Mouse (Mus musculus) kidney, embryonic 14.5 days (tissue): ENCODE measurements at regions not wholly inside any gene's neighbourhood (a gene's known extent, or its start where the extent isn't known, plus 50 kb on each side); places are given as distances from the start of the nearest gene placed in this dataset.

ENCODE experiments used
- ATAC-seq: fragments of 200-750 bp; cut with Nextera tagmentation; 2 replicates; pipeline ENCODE4 v1.8.0; 2017; ENCODE audit warnings: moderate number of reproducible peaks, mild to moderate bottlenecking, moderate TSS enrichment, moderate library complexity; ENCODE audit not compliant: low FRiP score, low TSS enrichment
- H3K27ac ChIP-seq: fragments of 300-500 bp; sonication (generic); 2 replicates; pipeline ENCODE4 v1.5.1; 2014; ENCODE audit warnings: low read depth, mild to moderate bottlenecking, low read length, moderate library complexity, mixed read lengths
- H3K27me3 ChIP-seq: fragments of 300-500 bp; sonication (generic); 2 replicates; pipeline ENCODE4 v1.6.1; 2014; ENCODE audit warnings: mild to moderate bottlenecking, low read length; ENCODE audit not compliant: control insufficient read depth, insufficient read depth
- H3K36me3 ChIP-seq: fragments of 300-500 bp; sonication (generic); 2 replicates; pipeline ENCODE4 v1.6.1; 2014; ENCODE audit warnings: low read length, mixed read lengths; ENCODE audit not compliant: control insufficient read depth, insufficient read depth
- H3K4me1 ChIP-seq: fragments of 300-500 bp; sonication (generic); 2 replicates; pipeline ENCODE4 v1.6.1; 2014; ENCODE audit warnings: low read length, mixed read lengths; ENCODE audit not compliant: control insufficient read depth, insufficient read depth
- H3K4me2 ChIP-seq: fragments of 300-500 bp; sonication (generic); replicated peaks from 2 replicates; pipeline ENCODE4 v1.6.1; 2014; ENCODE audit warnings: low read depth, mild to moderate bottlenecking, low read length
- H3K4me3 ChIP-seq: fragments of 300-500 bp; sonication (generic); 2 replicates; pipeline ENCODE4 v1.5.1; 2014; ENCODE audit warnings: mild to moderate bottlenecking, low read length
- H3K9ac ChIP-seq: fragments of 300-500 bp; sonication (generic); 2 replicates; pipeline ENCODE4 v1.6.1; 2014; ENCODE audit warnings: low read depth, mild to moderate bottlenecking, low read length, moderate library complexity
- H3K9me3 ChIP-seq: fragments of 300-500 bp; sonication (generic); 2 replicates; pipeline ENCODE4 v1.6.1; 2016; ENCODE audit warnings: low read length; ENCODE audit not compliant: control insufficient read depth
- WGBS: fragments of 180-500 bp; shearing (Covaris S2); extraction: QIAGEN DNeasy Blood & Tissue Kit; methylation state at CpG from one replicate; pipeline ENCODE4 v1.1.7; 2014; 5-methylcytosine and 5-hydroxymethylcytosine counted together

- ATAC-seq: no peak
- no peaks in the 10 kb centered on the region for H3K27me3 ChIP-seq
- no peak overlapping the region for H3K27ac ChIP-seq
- H3K4me2 ChIP-seq: no peak overlapping the region
- no peaks in the 10 kb centered on the region for H3K36me3 ChIP-seq
- H3K4me3 ChIP-seq: no peak overlapping the region
- no peak overlapping the region for H3K9ac ChIP-seq
- 41% methylated on average over 2 of the region's 2 CpGs for WGBS
- H3K9me3 ChIP-seq: no peaks in the 10 kb centered on the region
- H3K4me1 ChIP-seq: no peaks in the 10 kb centered on the region
Observed at GRCm38 (mm10) chr12:15741219-15741618, 75.5 kb downstream of the Trib2 start.

- H3K27ac ChIP-seq: no peak overlapping the region
- H3K4me3 ChIP-seq: no peak overlapping the region
- no peak overlapping the region for H3K4me2 ChIP-seq
- no peaks in the 10 kb centered on the region for H3K4me1 ChIP-seq
- H3K36me3 ChIP-seq: no peaks in the 10 kb centered on the region
- no peaks in the 10 kb centered on the region for H3K27me3 ChIP-seq
- no peaks in the 10 kb centered on the region for H3K9me3 ChIP-seq
- no peak for ATAC-seq
- WGBS: 62% methylated on average over 4 of the region's 4 CpGs
- no peak overlapping the region for H3K9ac ChIP-seq
Observed at GRCm38 (mm10) chr12:15738989-15739388, 77.7 kb downstream of the Trib2 start.

GRCm38 (mm10) chr12:15731261-15731660, 85.5 kb downstream of the Trib2 start:
- no peak overlapping the region for H3K4me2 ChIP-seq
- no peak overlapping the region for H3K4me3 ChIP-seq
- H3K36me3 ChIP-seq: no peaks in the 10 kb centered on the region
- H3K27me3 ChIP-seq: no peaks in the 10 kb centered on the region
- no peak overlapping the region for H3K27ac ChIP-seq
- WGBS: 56% methylated on average over 3 of the region's 3 CpGs
- H3K4me1 ChIP-seq: no peaks in the 10 kb centered on the region
- no peaks in the 10 kb centered on the region for H3K9me3 ChIP-seq
- no peak; the same call in 1 of the 2 replicates for ATAC-seq
- no peak overlapping the region for H3K9ac ChIP-seq

GRCm38 (mm10) chr12:15729696-15730095, 87.0 kb downstream of the Trib2 start:
- H3K9ac ChIP-seq: no peak overlapping the region
- no peaks in the 10 kb centered on the region for H3K9me3 ChIP-seq
- H3K27ac ChIP-seq: no peak overlapping the region
- H3K4me2 ChIP-seq: no peak overlapping the region
- H3K36me3 ChIP-seq: no peaks in the 10 kb centered on the region
- no peak for ATAC-seq
- no peaks in the 10 kb centered on the region for H3K27me3 ChIP-seq
- H3K4me1 ChIP-seq: no peaks in the 10 kb centered on the region
- 69% methylated on average over 3 of the region's 3 CpGs for WGBS
- no peak overlapping the region for H3K4me3 ChIP-seq

GRCm38 (mm10) chr12:15723529-15723928, 93.2 kb downstream of the Trib2 start:
- no peak overlapping the region for H3K4me2 ChIP-seq
- no peak overlapping the region for H3K27ac ChIP-seq
- no peaks in the 10 kb centered on the region for H3K36me3 ChIP-seq
- 78% methylated on average over 6 of the region's 6 CpGs for WGBS
- 0 out of 2 replicates have a peak, but pooled peaks cover 2% of the 10 kb centered on the region for H3K4me1 ChIP-seq
- H3K4me3 ChIP-seq: no peak overlapping the region
- no peaks in the 10 kb centered on the region for H3K9me3 ChIP-seq
- H3K9ac ChIP-seq: no peak overlapping the region
- no peaks in the 10 kb centered on the region for H3K27me3 ChIP-seq
- ATAC-seq: no peak

- H3K9ac ChIP-seq: no peak overlapping the region
- peaks cover 4% of the 10 kb centered on the region; the same call in 1 of the 2 replicates for H3K4me1 ChIP-seq
- no peaks in the 10 kb centered on the region for H3K27me3 ChIP-seq
- H3K36me3 ChIP-seq: no peaks in the 10 kb centered on the region
- ATAC-seq: no peak
- 83% methylated on average over 2 of the region's 2 CpGs for WGBS
- H3K4me2 ChIP-seq: no peak overlapping the region
- H3K9me3 ChIP-seq: no peaks in the 10 kb centered on the region
- H3K27ac ChIP-seq: no peak overlapping the region
- no peak overlapping the region for H3K4me3 ChIP-seq
Observed at GRCm38 (mm10) chr12:15722161-15722560, 94.6 kb downstream of the Trib2 start.

- Histone ChIP-seq H3K36me3 (no peaks in the 10 kb centered on the region), H3K27me3 (no peaks in the 10 kb centered on the region), H3K4me2 (no peak overlapping the region), H3K4me3 (no peak overlapping the region), H3K9ac (no peak overlapping the region), H3K9me3 (no peaks in the 10 kb centered on the region), H3K4me1 (peaks cover 4% of the 10 kb centered on the region; the same call in 1 of the 2 replicates), H3K27ac (no peak overlapping the region)
- ATAC-seq: no peak
- WGBS: 63% methylated on average over 6 of the region's 6 CpGs
Observed at GRCm38 (mm10) chr12:15720171-15720570, 96.6 kb downstream of the Trib2 start.

GRCm38 (mm10) chr12:15718827-15719226, 97.9 kb downstream of the Trib2 start:
- 57% methylated on average over 1 of the region's 1 CpGs for WGBS
- peak overlapping the region; percentile 70; the same call in 1 of the 2 replicates for H3K27ac ChIP-seq
- no peak overlapping the region for H3K9ac ChIP-seq

GRCm38 (mm10) chr12:15717989-15718388, 98.7 kb downstream of the Trib2 start:
- Histone ChIP-seq H3K4me3 (no peak overlapping the region), H3K27ac (peak overlapping the region; percentile 70)
- peak; percentile 62 for ATAC-seq

More at GRCm38 (mm10) chr12:15718827-15719226, 97.9 kb downstream of the Trib2 start:
- H3K4me2 ChIP-seq: no peak overlapping the region
- no peak for ATAC-seq
- peaks cover 4% of the 10 kb centered on the region; the same call in 1 of the 2 replicates for H3K4me1 ChIP-seq
- no peaks in the 10 kb centered on the region for H3K36me3 ChIP-seq
- no peaks in the 10 kb centered on the region for H3K9me3 ChIP-seq
- no peaks in the 10 kb centered on the region for H3K27me3 ChIP-seq
- H3K4me3 ChIP-seq: no peak overlapping the region

More at GRCm38 (mm10) chr12:15717989-15718388, 98.7 kb downstream of the Trib2 start:
- H3K9me3 ChIP-seq: no peaks in the 10 kb centered on the region
- 55% methylated on average over 6 of the region's 6 CpGs for WGBS
- H3K27me3 ChIP-seq: no peaks in the 10 kb centered on the region
- H3K4me1 ChIP-seq: peaks cover 4% of the 10 kb centered on the region; the same call in 1 of the 2 replicates
- H3K9ac ChIP-seq: no peak overlapping the region
- H3K4me2 ChIP-seq: no peak overlapping the region
- H3K36me3 ChIP-seq: no peaks in the 10 kb centered on the region
